In genomic region chr9:48675151-48675790, GRCm38 (mm10) we compare ENCODE assay signal across 10 mouse cellular contexts.
DNase-seq lines count a peak whose midpoint lies in the region; ATAC-seq lines count a peak whose summit lies in the region.
"Had no signal": no experiment of that assay in that cellular context is flagged by ENCODE, and none has a peak within 500 bp of the region (broad histone marks: within the 10 kb centered on the region; RNA-seq: fewer than 3 reads in every experiment).

No protein-coding gene starts in this region.

- intact Hi-C loops in heart, postnatal 10 days (cut with DNase I): loop anchor here (2.0 kb wide), 1 partner anchor 48 kb away; no protein-coding TSS in a partner anchor
- intact Hi-C loops in left cerebral cortex, postnatal 14 days (cut with DNase I): loop anchor here (2.0 kb wide), 1 partner anchor 62 kb away; no protein-coding TSS in a partner anchor

- H3K36me3 ChIP-seq in heart, embryonic 12.5 days: no peaks in the 10 kb centered on the region
- H3K36me3 ChIP-seq: embryonic facial prominence, embryonic 15.5 days; neural tube, embryonic 13.5 days had no signal

- peaks cover 30% of the 10 kb centered on the region for H3K4me1 ChIP-seq in heart, embryonic 12.5 days (replicated peaks)

- 0 out of 2 replicates have a peak, but pooled peaks have one; percentile 25 for ATAC-seq in heart, embryonic 12.5 days (ENCODE audit: insufficient number of reproducible peaks, low FRiP score)
- no peak for ATAC-seq in erythroid progenitor cell, adult 5-6 weeks (replicated peaks; ENCODE audit: low FRiP score, poor library complexity, severe bottlenecking)

- no peak for DNase-seq in heart, postnatal 10 days
- peak; percentile 88 for DNase-seq in embryo, embryonic 11 days
- peak; percentile 65 for DNase-seq in gastrocnemius, postnatal 25 days
- peak; percentile 21 to 26 for DNase-seq in left cerebral cortex, postnatal 14 days (ENCODE audit: low spot score in 2 of 2)
- DNase-seq in urinary bladder, postnatal 25 days (ENCODE audit: low spot score): no peak
- no peak for DNase-seq in c-Kit-positive CD71-positive TER-119-positive erythroid progenitor cells, embryonic 14.5 days (ENCODE audit: low spot score)

- no peak overlapping the region for H3K4me2 ChIP-seq in heart, embryonic 12.5 days
- H3K4me2 ChIP-seq: embryonic facial prominence, embryonic 15.5 days; neural tube, embryonic 13.5 days had no signal

- H3K27ac ChIP-seq in heart, embryonic 12.5 days (ENCODE audit: poor library complexity, severe bottlenecking): no peak overlapping the region
- H3K27ac ChIP-seq: embryonic facial prominence, embryonic 15.5 days had no signal

- H3K9me3 ChIP-seq in heart, embryonic 12.5 days (replicated peaks): no peaks in the 10 kb centered on the region
- H3K9me3 ChIP-seq: embryonic facial prominence, embryonic 15.5 days; neural tube, embryonic 13.5 days had no signal

- no peak overlapping the region for H3K9ac ChIP-seq in heart, embryonic 12.5 days
- H3K9ac ChIP-seq: embryonic facial prominence, embryonic 15.5 days; neural tube, embryonic 13.5 days had no signal

- no peak overlapping the region for H3K4me3 ChIP-seq in heart, embryonic 12.5 days
- H3K4me3 ChIP-seq: embryonic facial prominence, embryonic 15.5 days; neural tube, embryonic 13.5 days had no signal

- H3K27me3 ChIP-seq in heart, embryonic 12.5 days (replicated peaks): 0 out of 2 replicates have a peak, but pooled peaks cover 7% of the 10 kb centered on the region

- WGBS in heart, embryonic 12.5 days: 23% methylated on average over 11 of the region's 11 CpGs

Comparison
In these comparisons a context has a peak if more than half of its experiments do, and no peak if none do; other contexts are left out.
1. DNase-seq: peak in embryo, embryonic 11 days (single experiment), gastrocnemius, postnatal 25 days (single experiment) and left cerebral cortex, postnatal 14 days (2 of 2); none in heart, postnatal 10 days (0 of 2), urinary bladder, postnatal 25 days (single experiment) and c-Kit-positive CD71-positive TER-119-positive erythroid progenitor cells, embryonic 14.5 days (single experiment).